27 mouse cellular contexts compared by ENCODE assay signal in the genomic region with DNA sequence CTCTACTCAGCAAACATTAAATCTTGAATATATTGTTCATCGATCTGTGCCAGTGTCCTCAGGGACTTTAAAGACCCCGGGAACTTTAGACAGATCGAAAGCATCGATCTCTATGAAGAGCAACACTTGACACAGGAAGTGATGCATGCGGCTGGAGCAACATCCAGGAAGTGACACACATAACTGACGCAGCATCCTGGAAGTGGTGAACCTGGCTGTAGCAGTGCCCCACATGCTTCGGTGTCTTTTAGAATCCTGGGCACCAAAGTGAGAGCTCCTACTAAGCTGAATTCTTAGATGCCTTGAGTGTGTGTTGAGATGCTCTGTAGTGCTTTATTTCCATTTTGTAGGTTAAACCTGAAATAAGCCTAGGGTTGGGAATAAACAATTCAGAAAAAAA. TPM values are rescaled to one million over a fixed set of nuclear protein-coding genes. Genes with fewer than 3 reads are reported as not detected.
"Had no signal": no experiment of that assay in that cellular context is flagged by ENCODE, and none has a peak within 500 bp of the region (broad histone marks: within the 10 kb centered on the region; RNA-seq: fewer than 3 reads in every experiment).

No protein-coding gene starts in this region.

- H3K36me3 ChIP-seq: midbrain, embryonic 12.5 days; neural tube, embryonic 13.5 days; neural tube, embryonic 15.5 days had no signal

- H3K9ac ChIP-seq: liver, embryonic 14.5 days; lung, embryonic 14.5 days; midbrain, embryonic 12.5 days; neural tube, embryonic 13.5 days; neural tube, embryonic 15.5 days had no signal

- H3K4me1 ChIP-seq: midbrain, embryonic 12.5 days; neural tube, embryonic 13.5 days; neural tube, embryonic 15.5 days had no signal

- H3K4me3 ChIP-seq: midbrain, embryonic 12.5 days; myocyte; neural tube, embryonic 13.5 days; neural tube, embryonic 15.5 days had no signal

- ATAC-seq: midbrain, embryonic 16.5 days had no signal

- H3K9me3 ChIP-seq: midbrain, embryonic 12.5 days; neural tube, embryonic 13.5 days; neural tube, embryonic 15.5 days had no signal

- H3K4me2 ChIP-seq: lung, embryonic 14.5 days; midbrain, embryonic 12.5 days; neural tube, embryonic 13.5 days; neural tube, embryonic 15.5 days had no signal

- DNase-seq: lung, adult 18-20 months; lung, embryonic 14.5 days; lung, postnatal 10 days; lung, postnatal 4 days; midbrain, embryonic 14.5 days; retina, postnatal 1 day; right cerebral cortex, adult 18-20 months; right cerebral cortex, postnatal 25 days; right cerebral cortex, postnatal 4 days; spleen, adult 18-20 months; thymus, adult 18-20 months; thymus, postnatal 14 days; thymus, postnatal 36 days had no signal

- H3K27me3 ChIP-seq: midbrain, embryonic 12.5 days; neural tube, embryonic 13.5 days; neural tube, embryonic 15.5 days had no signal

- H3K27ac ChIP-seq: liver, embryonic 14.5 days; midbrain, embryonic 12.5 days; neural tube, embryonic 13.5 days; neural tube, embryonic 15.5 days had no signal

RNA-seq across cellular contexts. Expression of gene Spp1, which starts 50.4 kb away (rescaled TPM):
- total RNA-seq: megakaryocyte-erythroid progenitor cell, adult 5-6 weeks had no signal

RNA-seq across cellular contexts. Expression of gene Mepe, which starts 59.4 kb away (rescaled TPM):
- total RNA-seq: megakaryocyte-erythroid progenitor cell, adult 5-6 weeks had no signal
- polyA plus RNA-seq: liver, embryonic 14.5 days; liver, embryonic 16.5 days; lung, embryonic 14.5 days; lung, embryonic 16.5 days; midbrain, embryonic 12.5 days; midbrain, embryonic 14.5 days; midbrain, embryonic 16.5 days; myocyte; neural tube, embryonic 11.5 days; neural tube, embryonic 13.5 days; neural tube, embryonic 15.5 days; small intestine, adult 2 months; stomach, embryonic 14.5 days; stomach, embryonic 16.5 days; thymus, postnatal 0 days had no signal
